Mouse (Mus musculus) brain, embryonic 14.5 days (tissue): ENCODE results near the gene Nsg1. TPM values are rescaled to one million over a fixed set of nuclear protein-coding genes. Genes with fewer than 3 reads are reported as not detected.

Experiments used
- DNase-seq: peaks from one replicate; pipeline ENCODE4 v3.0.0-alpha.2; 2011; ENCODE audit warnings: low read depth
- CTCF ChIP-seq: fragments of 200-500 bp; IDR thresholded peaks from 2 replicates; pipeline ENCODE4 v1.5.1; 2012; ENCODE audit warnings: inconsistent platforms, mild to moderate bottlenecking, moderate library complexity, borderline replicate concordance; ENCODE audit not compliant: insufficient read depth, insufficient read length; ENCODE audit errors: extremely low read depth
- POLR2A ChIP-seq: fragments of 200-500 bp; IDR thresholded peaks from 2 replicates; pipeline ENCODE4 v1.6.1; 2012; ENCODE audit warnings: mild to moderate bottlenecking, inconsistent platforms, borderline replicate concordance; ENCODE audit not compliant: poor library complexity, insufficient read depth, insufficient read length, severe bottlenecking; ENCODE audit errors: extremely low read depth
- polyA plus RNA-seq: library from polyadenylated mRNA; depleted of rRNA; stranded (reverse); fragments of >200 nt; gene quantifications from 2 replicates; pipeline ENCODE4 v1.2.3, GENCODE M21; 2012; rRNA removed

Nsg1 gene
- polyA plus RNA-seq, 1 experiment: 725 TPM

- no peak for DNase-seq
- TF ChIP-seq POLR2A (no peak), CTCF (no peak)
Measured at GRCm38 (mm10) chr5:38091966-38092304, 67.8 kb downstream of the Nsg1 start.

- peak; percentile 84 for DNase-seq
- TF ChIP-seq CTCF (peak; percentile 72; the same call in 1 of the 2 replicates), POLR2A (no peak)
Measured at GRCm38 (mm10) chr5:38091046-38091965, 68.4 kb downstream of the Nsg1 start.

GRCm38 (mm10) chr5:38090581-38090980 is 69.1 kb downstream of the Nsg1 start:
- peak; percentile 32 for DNase-seq
- no peak for TF ChIP-seq CTCF
- no peak for TF ChIP-seq POLR2A

- DNase-seq: no peak
- TF ChIP-seq POLR2A: no peak
- no peak for TF ChIP-seq CTCF
Measured at GRCm38 (mm10) chr5:38090111-38090510, 69.6 kb downstream of the Nsg1 start.

Other genes with a start within 250 kb of the Nsg1 start
- 25.6 and 28.0 TPM in 2 replicates for gene Stx18, start 121.2 kb downstream of the Nsg1 start, polyA plus RNA-seq
- gene Zbtb49, start 60.5 kb upstream of the Nsg1 start, polyA plus RNA-seq: 35.0 and 36.7 TPM in 2 replicates
- 22.8 and 26.4 TPM in 2 replicates for gene Lyar, start 60.6 kb upstream of the Nsg1 start, polyA plus RNA-seq
- gene Tmem128, start 100.3 kb upstream of the Nsg1 start, polyA plus RNA-seq: 62.7 and 84.1 TPM in 2 replicates
- 0.05 TPM in 1 of 2 replicates, not detected in the other for gene Otop1, start 116.1 kb upstream of the Nsg1 start, polyA plus RNA-seq
- gene Drd5, start 159.5 kb upstream of the Nsg1 start, polyA plus RNA-seq: 0.22 and 0.28 TPM in 2 replicates